Mouse (Mus musculus): ENCODE data around the gene Cts6. TPM values are rescaled to one million over a fixed set of nuclear protein-coding genes. Genes with fewer than 3 reads are reported as not detected.
"Not testable (repeated sequence)": the region's sequence is repeated elsewhere in the genome, so short reads cannot be mapped to it uniquely, and the experiment has no call there.

Gene Cts6
- polyA plus RNA-seq (2015; fragmentation: Nextera tagmentation; extraction: Ambion mirVana), result not detected in 2 replicates

GRCm38 (mm10) chr13:61203310-61203709, at the start of gene Cts6:
Cts6 (minus strand) TSS chr13:61203410.
- no peak within 1 kb of the TSS for H3K27ac ChIP-seq (replicated peaks)
- H3K27me3 ChIP-seq, result no peaks in the 10 kb centered on the region
- 79% methylated on average over 3 of the region's 3 CpGs for WGBS
- H3K9ac ChIP-seq, result no peak within 1 kb of the TSS
- no peak within 1 kb of the TSS for H3K4me3 ChIP-seq (replicated peaks)
- 0 out of 2 replicates have a peak, but pooled peaks cover 5% of the 10 kb centered on the region for H3K9me3 ChIP-seq (replicated peaks)
- H3K4me1 ChIP-seq, result no peaks in the 10 kb centered on the region
- no peak for ATAC-seq (ENCODE audit: insufficient number of reproducible peaks, low FRiP score, low TSS enrichment, low read depth)
- H3K36me3 ChIP-seq, result no peaks in the 10 kb centered on the region
- no peak within 1 kb of the TSS for H3K4me2 ChIP-seq (replicated peaks)

- H3K27me3 ChIP-seq, result no peaks in the 10 kb centered on the region
- no peak for ATAC-seq (ENCODE audit: insufficient number of reproducible peaks, low FRiP score, low TSS enrichment, low read depth)
- WGBS, result 59% methylated on average over 13 of the region's 13 CpGs
- no peaks in the 10 kb centered on the region for H3K36me3 ChIP-seq
- no peak overlapping the region for H3K4me3 ChIP-seq (replicated peaks)
- no peaks in the 10 kb centered on the region for H3K4me1 ChIP-seq
- H3K9ac ChIP-seq, result no peak overlapping the region
- no peak overlapping the region for H3K4me2 ChIP-seq (replicated peaks)
- H3K9me3 ChIP-seq (replicated peaks), result no peaks in the 10 kb centered on the region
- H3K27ac ChIP-seq (replicated peaks), result no peak overlapping the region
Measured at GRCm38 (mm10) chr13:61241076-61241947, 38.1 kb upstream of the Cts6 start.

GRCm38 (mm10) chr13:61185151-61185933, 17.9 kb downstream of the Cts6 start:
- H3K27me3 ChIP-seq; H3K4me1 ChIP-seq; H3K4me2 ChIP-seq (replicated peaks); H3K27ac ChIP-seq (replicated peaks); ATAC-seq (ENCODE audit: insufficient number of reproducible peaks, low FRiP score, low TSS enrichment, low read depth); H3K9ac ChIP-seq; H3K4me3 ChIP-seq (replicated peaks); H3K36me3 ChIP-seq; H3K9me3 ChIP-seq (replicated peaks): not testable (repeated sequence)
- 75% methylated on average over 5 of the region's 5 CpGs for WGBS

GRCm38 (mm10) chr13:61164622-61165021, 38.6 kb downstream of the Cts6 start:
- 77% methylated on average over 4 of the region's 4 CpGs for WGBS
- H3K27ac ChIP-seq (replicated peaks), result no peak overlapping the region
- H3K4me2 ChIP-seq (replicated peaks), result no peak overlapping the region
- H3K4me1 ChIP-seq, result no peaks in the 10 kb centered on the region
- H3K4me3 ChIP-seq (replicated peaks), result no peak overlapping the region
- no peak overlapping the region for H3K9ac ChIP-seq
- H3K27me3 ChIP-seq, result no peaks in the 10 kb centered on the region
- H3K36me3 ChIP-seq, result no peaks in the 10 kb centered on the region
- no peaks in the 10 kb centered on the region; the same call in 1 of the 2 replicates for H3K9me3 ChIP-seq (replicated peaks)
- ATAC-seq (ENCODE audit: insufficient number of reproducible peaks, low FRiP score, low TSS enrichment, low read depth), result no peak

- no peak within 1 kb of the TSS for H3K9ac ChIP-seq
- H3K27me3 ChIP-seq, result no peaks in the 10 kb centered on the region
- no peak within 1 kb of the TSS for H3K4me3 ChIP-seq (replicated peaks)
- H3K9me3 ChIP-seq (replicated peaks), result no peaks in the 10 kb centered on the region; the same call in 1 of the 2 replicates
- H3K27ac ChIP-seq (replicated peaks), result no peak within 1 kb of the TSS
- no peaks in the 10 kb centered on the region for H3K36me3 ChIP-seq
- H3K4me1 ChIP-seq, result no peaks in the 10 kb centered on the region
- no peak for ATAC-seq (ENCODE audit: insufficient number of reproducible peaks, low FRiP score, low TSS enrichment, low read depth)
- H3K4me2 ChIP-seq (replicated peaks), result no peak within 1 kb of the TSS
- WGBS, result 78% methylated on average over 1 of the region's 1 CpGs
Measured at GRCm38 (mm10) chr13:61164156-61164555, 39.1 kb downstream of the Cts6 start, which contains the start of gene Ctsr. Ctsr (minus strand) TSS chr13:61164256.

Other genes starting within 250 kb of the Cts6 start
- not detected in 2 replicates for gene Ctsj, start 197.5 kb downstream of the Cts6 start, polyA plus RNA-seq (2015; fragmentation: Nextera tagmentation; extraction: Ambion mirVana)
- gene Ctsq, start 162.8 kb downstream of the Cts6 start, polyA plus RNA-seq (2015; fragmentation: Nextera tagmentation; extraction: Ambion mirVana), result not detected in 2 replicates
- gene Ctsr, start 39.2 kb downstream of the Cts6 start, polyA plus RNA-seq (2015; fragmentation: Nextera tagmentation; extraction: Ambion mirVana), result not detected in 2 replicates
- not detected in 2 replicates for gene Cts8, start 51.9 kb upstream of the Cts6 start, polyA plus RNA-seq (2015; fragmentation: Nextera tagmentation; extraction: Ambion mirVana)
- gene Gm49398, start 85.4 kb upstream of the Cts6 start, polyA plus RNA-seq (2015; fragmentation: Nextera tagmentation; extraction: Ambion mirVana), result not detected in 2 replicates
- not detected in 2 replicates for gene Cts7, start 154.8 kb upstream of the Cts6 start, polyA plus RNA-seq (2015; fragmentation: Nextera tagmentation; extraction: Ambion mirVana)

Measured in embryonic facial prominence, embryonic 15.5 days (tissue).